Mouse (Mus musculus): ENCODE data around the gene Igsf10.

The Igsf10 gene

GRCm38 (mm10) chr3:59278620-59279019 is 65.6 kb downstream of the Igsf10 start:
- DNase-seq, result no peak

DNA sequence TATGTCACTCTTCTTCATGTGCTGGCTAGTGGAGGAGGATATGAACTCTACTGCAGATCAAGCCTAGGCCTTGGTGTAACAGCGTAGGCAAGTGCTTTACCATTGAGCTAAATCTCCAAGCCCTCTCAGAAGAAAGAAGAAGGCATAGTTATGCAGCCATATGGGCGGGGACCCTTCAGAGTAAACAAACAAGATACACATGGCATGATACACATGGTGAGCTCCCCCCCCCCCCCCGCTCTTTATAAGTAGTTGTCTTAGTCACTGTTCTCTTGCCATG is 66.0 kb downstream of the Igsf10 start:
- DNase-seq, result no peak

DNA sequence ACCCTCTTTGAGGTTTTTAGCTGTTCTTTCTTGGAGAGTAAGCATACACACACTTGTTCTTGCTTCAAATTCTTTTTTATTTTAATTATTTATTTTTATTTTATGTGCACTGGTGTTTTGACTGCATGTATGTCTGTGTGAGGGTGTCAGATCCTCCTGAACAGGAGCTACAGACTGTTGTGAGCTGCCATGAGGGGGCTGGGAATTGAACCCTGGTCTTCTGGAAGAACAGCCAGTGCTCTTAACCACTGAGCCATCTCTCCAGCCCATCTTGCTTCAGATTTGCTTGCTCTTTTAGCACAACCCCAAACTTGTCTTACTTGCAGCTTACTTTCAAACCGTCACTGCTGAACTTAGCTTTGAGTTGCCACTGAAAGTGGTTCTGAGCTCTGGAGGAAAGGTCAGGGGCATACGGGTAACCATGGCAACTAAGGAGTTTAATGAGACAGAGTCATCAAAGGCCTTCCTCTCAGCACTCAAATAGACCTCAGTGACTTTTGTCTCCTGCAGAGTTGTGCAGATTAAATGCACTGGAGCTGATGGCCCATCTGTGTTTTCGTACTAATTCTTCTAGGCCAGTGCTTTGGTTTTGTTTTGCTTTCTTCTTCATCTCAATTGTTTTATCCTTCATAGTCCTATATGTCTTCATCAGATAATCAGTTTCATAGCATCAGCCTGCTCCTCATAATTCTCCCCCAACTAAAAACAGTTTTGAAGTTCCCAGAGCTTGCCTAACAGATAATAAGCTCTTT is 66.5 kb downstream of the Igsf10 start:
- no peak for DNase-seq

- no peak for DNase-seq
These were observed 73.4 kb downstream of the Igsf10 start for GRCm38 (mm10) chr3:59270811-59271210.

Data from liver (tissue).